Mouse (Mus musculus) layer of hippocampus, adult 2 months (tissue): ENCODE results near the gene Psmd7. TPM values are rescaled to one million over a fixed set of nuclear protein-coding genes. Genes with fewer than 3 reads are reported as not detected.

Experiments used
- DNase-seq, 2 experiments: peaks; one replicate each; pipeline ENCODE4 v3.0.0; 2022; ENCODE audit warnings: low spot score in 2 of 2
- H3K27ac ChIP-seq: fragments of 200-600 bp; 2 replicates; pipeline ENCODE4 v1.8.1; 2022
- H3K4me3 ChIP-seq: fragments of 200-600 bp; 2 replicates; pipeline ENCODE4 v1.8.1; 2022; ENCODE audit warnings: mild to moderate bottlenecking
- CTCF ChIP-seq: fragments of 200-600 bp; conservative IDR thresholded peaks from 2 replicates; pipeline ENCODE4 v1.8.1; 2022; ENCODE audit warnings: antibody characterized with exemption, mild to moderate bottlenecking, moderate library complexity
- total RNA-seq, 2 experiments: library from RNA; stranded (reverse); gene quantifications; 2 replicates each; pipeline ENCODE4 v1.2.3; 2021

Gene Psmd7
- total RNA-seq, 2 experiments from 2014 or later: 103 to 107 TPM

DNA sequence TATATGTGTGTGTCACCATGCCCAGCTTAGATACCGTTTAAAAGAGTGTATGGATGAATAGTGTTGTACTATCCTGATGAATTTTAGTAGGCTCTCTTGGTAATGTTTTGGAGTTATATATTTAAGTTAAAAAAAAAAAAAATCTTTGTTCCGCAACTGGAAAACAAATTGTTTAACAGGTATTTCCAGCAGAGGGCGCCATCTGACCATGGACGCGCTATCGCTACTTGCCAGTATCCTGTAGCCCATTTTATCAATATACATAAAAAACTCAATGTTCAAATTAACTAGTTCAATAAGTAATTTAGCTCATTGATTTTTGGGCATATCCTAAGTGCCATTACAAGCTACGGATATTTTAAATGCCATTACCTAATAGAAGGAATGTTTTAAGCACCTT is 14.8 kb upstream of the Psmd7 start:
- DNase-seq: peak; percentile 48 to 69
- no peak overlapping the region for H3K4me3 ChIP-seq
- peak; percentile 94 for TF ChIP-seq CTCF
- H3K27ac ChIP-seq: no peak overlapping the region

DNA sequence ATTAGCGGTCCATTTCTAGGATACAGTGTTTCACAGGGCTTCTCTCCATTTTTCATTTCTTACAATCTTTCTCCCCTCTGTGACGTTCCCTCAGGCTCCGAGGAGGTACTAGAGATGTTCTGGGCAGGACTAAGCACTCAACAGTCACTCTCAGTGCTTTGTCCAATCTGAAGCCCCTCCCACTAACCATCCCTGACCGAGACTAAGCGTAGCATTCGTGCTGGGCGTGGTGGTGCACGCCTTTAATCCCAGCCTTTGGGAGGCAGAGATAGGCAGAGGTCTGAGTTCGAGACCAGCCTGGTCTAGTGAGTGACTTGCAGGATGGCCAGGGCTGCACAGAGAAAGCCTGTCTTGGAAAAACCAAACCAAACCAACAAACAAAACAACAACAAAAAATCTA is 11.4 kb upstream of the Psmd7 start:
- Histone ChIP-seq H3K27ac (no peak overlapping the region), H3K4me3 (no peak overlapping the region)
- no peak for TF ChIP-seq CTCF
- no peak for DNase-seq

DNA sequence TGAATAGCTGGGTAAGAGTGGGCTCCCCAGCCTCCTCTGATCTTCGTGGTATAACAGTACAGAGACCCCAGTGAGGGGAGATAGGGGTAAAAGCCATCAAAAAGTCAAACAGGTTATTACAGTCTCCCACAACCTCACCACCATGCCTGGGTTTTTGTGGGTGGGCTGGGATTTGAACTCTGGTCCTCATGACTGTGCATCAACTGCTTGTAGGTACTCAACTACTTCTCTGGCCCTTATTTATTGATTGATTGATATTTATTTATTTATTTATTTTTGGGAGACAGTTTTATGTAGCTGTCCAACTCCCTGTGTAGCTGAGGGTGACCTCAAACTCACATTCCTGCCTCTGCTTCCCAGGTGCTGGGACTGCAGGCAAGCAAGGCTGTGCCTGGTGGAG is 9.5 kb upstream of the Psmd7 start:
- no peak for DNase-seq
- TF ChIP-seq CTCF: no peak
- no peak overlapping the region for H3K27ac ChIP-seq

DNA sequence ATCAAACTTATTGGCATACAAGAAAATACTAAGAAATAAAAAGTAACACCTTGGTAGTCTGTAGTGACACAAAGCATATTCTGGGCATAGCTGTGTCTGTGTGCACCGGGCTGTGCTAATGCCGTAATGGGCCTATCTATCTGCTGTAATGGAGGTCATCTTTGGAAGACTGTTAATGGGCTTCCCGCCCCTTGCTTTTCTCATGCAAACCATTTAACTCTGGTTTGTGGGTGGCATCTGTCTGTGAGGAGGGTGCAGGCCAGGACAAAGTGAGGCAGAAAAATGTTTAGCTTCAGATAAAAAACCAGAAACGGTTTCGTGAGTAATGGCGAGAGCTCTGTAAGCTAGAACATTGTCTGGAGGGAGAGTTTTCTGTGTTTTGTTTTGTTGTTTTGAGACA is 6.6 kb upstream of the Psmd7 start:
- TF ChIP-seq CTCF: no peak
- Histone ChIP-seq H3K27ac (no peak overlapping the region), H3K4me3 (no peak overlapping the region)
- DNase-seq: no peak

More for the DNA sequence above, 9.5 kb upstream of the Psmd7 start:
- no peak overlapping the region for H3K4me3 ChIP-seq

DNA sequence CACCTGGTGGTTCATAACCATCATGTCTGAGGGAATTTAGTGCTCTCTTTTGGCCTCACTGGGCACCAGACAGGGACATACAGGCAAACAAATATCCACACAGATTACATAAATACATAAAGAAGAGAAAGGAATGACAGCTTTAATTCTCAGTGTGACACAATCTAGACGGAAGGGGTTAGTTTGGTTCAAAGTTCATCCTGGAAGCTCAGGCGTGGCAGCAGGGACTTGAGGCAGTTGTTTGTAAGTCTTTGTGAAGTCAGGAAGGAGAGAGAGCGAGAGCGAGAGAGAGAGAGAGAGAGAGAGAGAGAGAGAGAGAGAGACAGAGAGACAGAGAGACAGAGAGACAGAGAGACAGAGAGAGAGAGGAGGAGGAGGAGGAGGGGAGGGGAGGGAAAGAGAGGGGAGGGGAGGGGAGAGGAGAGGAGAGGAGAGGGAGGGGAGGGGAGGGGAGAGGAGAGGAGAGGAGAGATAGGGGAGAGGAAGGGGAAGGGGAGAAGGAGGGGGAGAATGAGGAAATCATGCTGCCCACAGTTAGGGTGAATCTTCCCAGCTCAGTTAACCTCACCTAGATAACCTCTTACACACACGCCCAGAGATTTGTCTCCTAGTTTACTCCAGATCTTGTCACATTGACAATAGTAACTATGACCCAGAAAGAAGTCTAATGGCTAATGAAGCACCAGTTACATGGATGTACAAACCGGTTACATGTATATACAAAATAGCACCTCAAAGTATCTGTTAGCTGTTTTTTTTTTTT is 5.9 kb upstream of the Psmd7 start:
- Histone ChIP-seq H3K4me3 (no peak overlapping the region), H3K27ac (no peak overlapping the region)
- no peak for DNase-seq
- TF ChIP-seq CTCF: no peak

DNA sequence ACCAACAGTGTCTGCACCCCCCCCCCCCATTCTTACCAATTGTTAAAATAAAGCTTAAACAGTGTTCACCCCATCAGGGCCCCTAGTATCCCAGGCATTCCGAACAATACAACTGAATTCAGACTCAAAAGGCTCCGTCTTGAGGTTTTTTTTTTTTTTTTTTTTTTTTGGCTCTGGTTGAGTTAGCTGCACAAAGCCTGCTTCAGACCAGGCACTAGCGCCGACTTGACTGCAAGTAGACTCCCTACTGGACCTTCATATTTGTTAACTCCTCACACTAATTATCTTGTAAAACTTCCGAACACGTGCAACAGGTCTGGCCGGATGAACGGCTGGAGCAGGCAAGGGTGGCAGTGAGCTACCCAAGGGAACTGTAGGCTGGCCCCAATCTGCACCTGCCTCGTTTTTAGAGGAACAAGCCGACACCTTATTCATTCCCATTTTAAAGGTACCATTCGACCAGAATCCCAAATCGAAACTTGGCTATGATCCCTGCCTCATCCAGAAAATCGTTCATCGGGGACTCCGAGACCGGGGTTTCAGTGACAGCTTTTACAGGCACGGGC is 752 bp downstream of the Psmd7 start:
- no peak for TF ChIP-seq CTCF
- H3K4me3 ChIP-seq: peak overlapping the region; percentile 86
- no peak for DNase-seq
- H3K27ac ChIP-seq: peak overlapping the region; percentile 96

DNA sequence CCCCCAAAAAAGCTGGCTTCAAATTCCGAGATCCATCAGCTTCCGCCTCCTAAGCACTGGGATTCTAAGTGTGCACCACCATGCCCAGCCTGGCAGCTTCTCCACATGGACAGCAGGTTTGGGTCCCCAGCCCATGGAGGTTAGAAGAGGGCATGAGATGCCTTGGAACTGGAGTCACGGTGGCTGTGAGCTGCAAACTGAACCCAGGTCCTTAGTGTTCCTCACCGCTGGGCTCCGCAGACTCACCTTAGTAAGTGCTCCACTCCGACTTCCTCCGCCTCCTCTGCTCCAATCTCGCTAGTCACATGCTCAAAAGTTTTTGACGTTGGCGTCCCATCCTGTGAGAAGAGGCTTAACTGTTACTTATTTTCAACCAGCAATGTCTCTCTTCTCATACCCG is 6.1 kb downstream of the Psmd7 start:
- Histone ChIP-seq H3K27ac (no peak overlapping the region), H3K4me3 (no peak overlapping the region)
- no peak for DNase-seq
- no peak for TF ChIP-seq CTCF

DNA sequence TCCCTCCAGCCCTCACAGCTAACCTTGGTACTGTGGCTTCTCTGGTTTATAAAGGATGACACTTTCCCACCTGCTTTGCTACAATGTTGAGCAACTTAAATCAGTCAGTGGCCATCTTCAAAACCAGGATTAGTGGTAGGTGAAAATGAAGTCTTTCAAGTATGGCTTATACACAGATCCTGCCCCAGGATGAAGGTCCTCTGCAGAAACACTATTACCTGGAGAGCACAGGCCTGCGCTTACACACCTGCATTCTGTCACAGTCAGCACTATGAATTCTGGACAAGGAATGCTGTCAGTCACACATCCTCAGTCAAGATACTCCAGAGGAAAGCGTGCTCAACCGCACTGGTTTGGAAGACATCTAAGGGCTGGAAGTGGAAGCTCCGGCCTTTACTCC is 6.7 kb downstream of the Psmd7 start:
- no peak overlapping the region for H3K4me3 ChIP-seq
- no peak overlapping the region for H3K27ac ChIP-seq
- DNase-seq: no peak
- TF ChIP-seq CTCF: no peak

DNA sequence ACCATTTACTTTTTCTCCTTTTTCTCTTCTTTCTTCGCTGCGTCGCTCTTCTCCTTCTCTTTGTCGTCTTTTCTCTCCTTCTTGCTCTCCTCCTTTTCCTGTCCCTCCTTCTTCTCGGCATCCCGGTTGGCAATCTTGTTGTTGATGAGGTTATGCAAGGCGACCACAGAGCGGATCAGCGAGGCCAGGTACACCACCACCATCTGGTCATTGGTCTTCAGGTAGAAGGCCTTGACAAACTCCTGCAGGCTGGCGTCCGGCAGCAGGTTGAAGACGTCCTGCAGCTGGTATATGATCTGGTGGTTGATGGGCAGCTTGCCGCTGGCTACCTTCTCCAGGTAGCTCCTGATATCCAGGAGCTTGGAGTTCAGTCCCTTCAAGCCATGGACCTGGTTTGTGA is 7.4 kb downstream of the Psmd7 start:
- DNase-seq: no peak
- no peak overlapping the region for H3K27ac ChIP-seq
- H3K4me3 ChIP-seq: no peak overlapping the region
- no peak for TF ChIP-seq CTCF

DNA sequence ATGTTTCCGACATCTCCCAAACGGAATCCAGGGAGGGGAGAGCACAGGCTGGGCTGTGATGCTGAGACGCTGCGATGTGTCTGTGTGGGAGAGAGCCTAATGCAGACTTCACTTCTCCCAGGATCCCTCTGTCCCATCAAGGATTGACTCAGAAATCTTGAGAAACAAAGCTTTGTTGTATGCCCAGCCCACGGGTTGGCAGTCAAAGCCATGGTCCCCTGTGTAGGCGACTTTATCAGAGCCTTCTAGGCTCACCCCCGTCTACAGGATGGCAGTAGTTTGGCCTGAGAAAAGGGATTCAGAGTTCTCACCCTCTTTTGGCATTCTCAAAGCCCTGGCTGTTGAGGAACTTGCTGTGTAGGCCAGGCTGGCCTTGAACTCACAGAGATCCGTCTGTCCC is 9.7 kb downstream of the Psmd7 start:
- no peak for TF ChIP-seq CTCF
- H3K4me3 ChIP-seq: no peak overlapping the region
- no peak overlapping the region for H3K27ac ChIP-seq
- no peak for DNase-seq

DNA sequence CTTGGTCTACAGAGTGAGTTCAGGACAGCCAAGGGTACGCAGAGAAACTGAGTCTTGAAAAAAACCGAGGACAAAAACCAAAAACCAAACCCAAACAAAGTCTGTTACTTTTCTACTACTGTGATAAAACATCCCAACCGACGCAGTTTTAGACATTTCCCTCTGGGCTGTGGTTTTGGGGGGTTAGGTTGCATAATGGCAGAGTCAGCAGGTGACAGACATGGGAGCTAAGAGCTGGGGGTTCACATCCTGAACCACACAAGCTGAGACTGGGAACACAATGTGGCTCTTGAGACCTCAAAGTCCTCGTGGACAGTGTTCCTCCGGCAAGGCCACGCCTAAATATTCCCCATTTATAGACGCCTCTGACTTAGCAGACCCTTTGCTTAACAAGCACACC is 10.1 kb downstream of the Psmd7 start:
- no peak overlapping the region for H3K4me3 ChIP-seq
- no peak overlapping the region for H3K27ac ChIP-seq
- DNase-seq: no peak
- TF ChIP-seq CTCF: no peak

DNA sequence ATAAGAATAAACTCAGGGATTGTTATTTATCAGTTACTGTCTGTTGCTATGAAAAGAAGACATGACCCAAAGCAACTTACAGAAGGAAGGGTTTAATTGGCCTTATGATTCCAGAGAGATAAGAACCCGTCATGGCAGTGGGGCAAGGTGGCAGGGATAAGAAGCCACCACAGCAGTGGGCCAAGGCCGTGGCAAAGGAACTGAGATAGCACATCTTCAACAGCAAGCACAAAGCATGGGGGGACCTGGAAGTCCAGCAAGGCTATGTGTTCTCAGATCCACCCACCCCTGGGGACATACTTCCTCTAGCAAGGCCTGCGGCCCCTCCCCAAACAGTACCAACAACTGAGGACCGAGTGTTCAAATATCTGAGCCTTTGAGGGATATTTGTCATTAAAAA is 10.6 kb downstream of the Psmd7 start:
- Histone ChIP-seq H3K4me3 (no peak overlapping the region), H3K27ac (no peak overlapping the region)
- DNase-seq: no peak
- TF ChIP-seq CTCF: no peak

DNA sequence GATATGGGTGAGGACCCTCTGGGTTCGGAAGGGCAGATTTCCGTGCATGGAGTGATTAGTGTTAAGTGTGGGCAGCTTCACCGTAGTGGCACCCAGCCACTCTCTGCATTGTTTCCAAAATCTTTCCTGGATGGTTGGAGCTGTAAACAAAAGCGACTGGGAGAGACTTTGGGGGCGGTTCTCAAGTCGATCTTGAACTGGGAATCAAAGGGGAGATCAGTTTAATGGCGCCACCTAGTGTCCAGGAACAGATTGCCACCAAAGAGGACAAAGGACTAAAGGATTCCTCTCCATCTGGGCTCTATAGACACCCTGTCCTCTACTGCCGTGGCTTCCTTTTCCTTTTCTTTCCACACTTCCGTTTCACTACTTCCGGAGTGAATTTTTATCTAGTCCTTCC is 11.6 kb downstream of the Psmd7 start:
- Histone ChIP-seq H3K4me3 (no peak overlapping the region), H3K27ac (no peak overlapping the region)
- TF ChIP-seq CTCF: peak; percentile 98
- DNase-seq: peak; percentile 83 to 88

DNA sequence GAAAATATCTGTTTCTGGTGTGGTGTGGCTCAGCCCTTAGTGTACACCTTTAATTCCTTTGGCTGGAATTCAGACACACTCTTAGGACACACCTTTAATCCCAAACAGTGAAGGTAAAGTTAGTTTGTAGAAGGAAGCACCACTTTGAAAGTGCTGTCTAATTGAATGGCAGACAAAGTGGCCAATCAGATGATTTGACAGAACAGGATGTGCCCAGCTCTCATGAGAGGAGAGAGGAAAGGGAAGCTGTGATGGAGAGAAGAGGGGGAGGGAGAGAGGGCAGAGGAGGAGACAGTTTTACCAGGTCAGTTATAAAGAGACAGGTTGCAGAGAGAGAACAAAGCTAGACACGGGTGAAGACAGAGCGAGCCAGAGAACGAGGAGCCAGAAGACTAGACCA is 13.5 kb downstream of the Psmd7 start:
- no peak overlapping the region for H3K27ac ChIP-seq
- no peak overlapping the region for H3K4me3 ChIP-seq
- DNase-seq: no peak
- no peak for TF ChIP-seq CTCF
